Mouse (Mus musculus): ENCODE measurements around the gene Pip4k2b. TPM values are rescaled to one million over a fixed set of nuclear protein-coding genes. Genes with fewer than 3 reads are reported as not detected.
"Not testable (repeated sequence)": the region's sequence is repeated elsewhere in the genome, so short reads cannot be mapped to it uniquely, and the experiment has no call there.

Gene Pip4k2b
- polyA plus RNA-seq, 1 experiment, result 4.5 TPM

DNA sequence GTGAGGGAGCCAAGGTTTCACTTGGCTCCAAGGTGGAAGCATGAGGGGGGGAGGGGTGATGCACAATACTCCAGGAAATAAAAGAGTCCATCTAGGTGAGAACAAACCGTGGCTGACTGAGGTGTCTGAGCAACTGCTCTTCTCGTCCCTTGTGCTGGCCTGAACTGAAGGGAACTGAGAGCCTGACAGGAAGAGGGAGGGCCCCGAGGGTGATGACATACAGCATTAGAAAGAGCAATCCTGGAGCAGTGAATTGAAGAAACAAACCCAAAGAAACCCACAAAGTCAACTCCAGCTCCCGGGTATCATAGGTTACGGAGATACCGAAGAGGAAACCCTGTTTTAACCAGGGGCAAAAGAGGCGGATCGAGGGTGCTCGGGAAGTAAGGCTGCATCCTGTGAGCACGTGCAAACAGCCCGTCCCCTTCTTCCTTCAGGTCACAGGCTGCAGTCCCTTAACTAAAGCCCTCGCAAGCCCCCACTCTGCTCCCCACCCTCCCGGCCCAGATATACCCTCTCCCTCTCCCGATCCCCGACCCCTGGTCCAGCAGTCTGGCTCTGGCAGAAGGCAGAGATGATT, 26.1 kb downstream of the Pip4k2b start:
- 81% methylated on average over 15 of the region's 15 CpGs for WGBS
- no peak for DNase-seq (ENCODE audit: low read depth, low spot score)

DNA sequence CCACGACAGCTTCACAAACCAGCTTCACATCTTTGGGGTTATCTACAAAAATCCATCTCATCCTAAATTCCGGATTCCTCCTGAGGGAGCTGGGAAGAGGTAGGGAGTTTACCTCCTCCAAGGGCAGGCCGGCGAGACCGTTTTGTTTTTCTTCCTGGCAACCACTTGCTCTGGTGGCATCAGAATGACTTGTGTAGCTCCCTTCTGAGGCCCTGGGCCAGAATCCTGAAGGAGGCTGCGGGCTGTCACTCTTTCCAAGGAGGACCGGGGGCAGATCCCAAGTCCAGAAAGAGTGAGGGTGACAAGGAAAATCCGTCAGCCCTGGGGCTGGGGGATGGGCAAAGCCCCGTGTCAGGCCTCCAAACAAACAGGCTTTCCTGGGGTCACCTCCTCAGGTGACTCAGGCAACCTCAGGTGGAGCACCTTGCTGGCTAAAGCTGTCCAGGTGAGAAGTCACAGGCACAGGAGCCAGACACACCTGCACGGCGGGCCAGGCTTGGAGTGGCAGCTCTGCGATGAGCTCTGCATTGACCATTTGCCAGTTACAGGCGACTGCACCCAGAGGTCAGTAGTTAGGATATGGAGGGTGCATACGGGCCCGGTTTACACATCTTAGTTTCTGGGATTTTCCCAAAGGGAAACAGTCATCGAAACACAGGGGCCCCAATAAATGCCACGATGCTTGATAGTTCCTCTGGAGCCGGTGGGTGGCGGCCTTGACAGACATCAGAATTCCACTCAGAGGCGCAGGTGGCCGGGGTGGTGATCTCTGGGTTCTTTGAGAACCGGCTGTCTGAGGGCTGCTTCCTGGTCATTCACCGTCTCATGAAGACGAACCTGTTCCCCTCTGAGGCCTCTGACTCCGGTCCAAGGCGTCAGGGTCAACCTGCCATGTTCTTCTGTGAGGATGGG, 26.9 kb downstream of the Pip4k2b start:
- 84% methylated on average over 26 of the region's 26 CpGs for WGBS
- no peak for DNase-seq (ENCODE audit: low read depth, low spot score)

DNA sequence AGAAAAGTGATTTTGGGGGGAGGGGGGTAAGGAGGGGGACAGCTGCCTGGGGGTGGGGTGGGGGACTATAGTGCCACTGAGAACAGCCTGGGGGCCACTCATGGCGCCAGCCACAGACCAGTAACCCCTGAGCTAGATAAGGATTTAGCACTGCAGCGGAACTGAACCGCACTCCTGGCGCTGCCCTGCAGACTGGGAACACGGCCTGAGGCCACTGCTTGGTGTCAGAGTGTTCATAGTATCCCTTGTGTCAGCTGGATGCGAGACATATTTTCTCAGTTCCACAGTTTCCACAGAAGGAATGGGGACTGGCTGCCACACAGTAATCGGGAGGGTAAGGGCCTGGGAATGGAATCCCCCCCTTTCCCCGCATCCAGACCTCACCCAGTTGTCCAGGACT, 28.5 kb downstream of the Pip4k2b start:
- 94% methylated on average over 8 of the region's 8 CpGs for WGBS
- no peak for DNase-seq (ENCODE audit: low read depth, low spot score)

DNA sequence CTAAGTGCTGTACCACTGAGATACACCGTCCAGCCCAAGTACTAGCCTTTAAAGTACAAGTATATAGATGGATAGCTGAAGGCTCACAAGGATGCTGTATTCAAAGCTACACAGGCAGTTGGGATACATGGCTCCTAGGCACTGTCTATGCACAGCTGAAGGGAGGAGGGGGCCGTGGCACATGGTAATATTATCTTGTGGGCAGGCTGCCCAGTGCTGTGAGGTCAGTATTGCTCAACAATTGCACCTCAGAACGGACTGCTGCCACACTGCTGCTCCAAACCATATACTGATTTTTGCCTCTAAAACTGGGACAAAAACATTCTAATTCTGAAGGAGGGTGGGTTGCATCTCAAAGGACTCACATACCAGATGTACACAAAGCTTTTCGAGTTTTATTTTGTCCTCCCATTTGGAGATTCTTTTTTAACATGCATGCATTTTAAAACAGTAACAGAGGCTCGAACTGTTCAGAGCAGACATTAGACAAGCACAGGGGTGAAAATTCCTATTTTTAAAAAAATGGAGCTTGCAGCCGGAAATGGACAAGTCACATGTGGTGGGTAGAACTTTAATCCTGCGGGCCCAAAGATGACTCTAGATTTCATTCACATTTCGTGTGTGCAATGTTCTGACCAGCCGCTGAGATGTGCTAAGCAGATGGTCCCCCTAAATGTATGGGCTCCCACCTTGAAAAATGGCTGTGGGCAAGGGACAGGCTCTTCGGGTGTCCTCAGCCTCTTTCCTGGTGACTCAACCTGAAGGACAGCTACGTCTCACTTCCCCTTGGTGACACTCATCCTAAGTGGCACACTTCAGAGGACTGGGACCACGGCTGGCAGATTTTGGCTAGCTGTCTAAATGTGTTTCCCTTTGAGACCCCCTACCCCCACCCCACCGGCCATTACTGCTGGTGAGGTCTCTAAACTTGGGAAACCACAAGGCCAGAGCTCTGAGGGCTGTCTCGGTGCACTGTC, 29.4 kb downstream of the Pip4k2b start:
- WGBS, result 78% methylated on average over 14 of the region's 14 CpGs
- no peak for DNase-seq (ENCODE audit: low read depth, low spot score)

DNA sequence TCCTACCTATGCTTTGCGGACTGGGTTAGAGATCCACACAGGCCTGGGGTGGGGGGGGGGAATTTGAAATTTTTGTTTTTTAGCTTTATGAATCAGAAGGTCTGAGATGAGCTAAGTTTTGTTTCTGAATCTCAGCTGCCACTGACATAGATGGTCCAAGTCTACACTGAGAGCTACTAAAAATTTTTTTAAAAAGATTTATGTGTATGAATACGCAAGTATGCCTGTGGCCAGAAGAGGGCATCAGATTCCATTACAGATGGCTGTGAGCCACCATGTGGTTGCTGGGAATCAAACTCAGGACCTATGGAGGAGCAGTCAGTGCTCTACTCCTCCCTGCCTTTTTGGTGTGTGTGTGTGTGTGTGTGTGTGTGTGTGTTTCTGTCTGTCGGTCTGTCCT, 30.1 kb downstream of the Pip4k2b start:
- WGBS, result 94% methylated on average over 3 of the region's 3 CpGs
- DNase-seq (ENCODE audit: low read depth, low spot score), result no peak

DNA sequence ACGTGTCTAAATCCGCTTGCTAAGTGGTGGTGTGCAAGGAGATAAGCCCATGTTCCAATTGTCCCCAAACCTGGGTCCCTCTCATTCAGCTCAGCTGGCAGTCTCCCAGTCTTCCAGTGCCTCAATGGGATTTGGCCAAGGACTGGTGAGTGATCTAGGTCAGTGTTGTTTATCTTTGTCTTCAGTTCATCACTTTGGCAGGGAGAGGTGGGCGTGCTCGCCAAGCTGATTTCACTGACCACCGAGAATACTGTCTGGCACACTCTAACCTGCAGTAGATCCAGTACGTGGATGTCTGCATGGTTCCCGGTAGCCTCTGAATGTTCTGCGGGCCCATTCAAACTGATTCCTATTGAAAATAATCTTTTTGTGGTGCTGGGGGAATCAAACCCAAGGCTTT, 30.6 kb downstream of the Pip4k2b start:
- WGBS, result 75% methylated on average over 8 of the region's 8 CpGs
- no peak for DNase-seq (ENCODE audit: low read depth, low spot score)

DNA sequence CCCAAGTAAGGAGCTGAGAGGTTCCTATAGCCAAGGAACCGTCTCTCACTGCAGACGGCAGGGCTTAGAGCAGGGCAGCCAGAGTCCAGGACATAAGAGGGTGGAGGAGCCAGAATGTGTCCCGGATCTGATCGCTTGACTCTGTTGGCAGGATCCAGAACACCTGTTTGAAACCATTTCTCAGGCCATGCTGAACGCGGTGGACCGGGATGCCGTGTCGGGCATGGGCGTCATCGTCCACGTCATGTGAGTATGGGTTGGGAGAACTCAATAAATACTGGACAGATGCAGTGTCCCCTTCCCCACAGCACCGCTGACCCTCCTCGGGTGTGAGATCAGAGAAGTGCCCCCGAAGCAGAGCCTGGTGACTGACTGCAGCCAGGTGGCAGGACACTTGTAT, 32.2 kb downstream of the Pip4k2b start:
- 93% methylated on average over 15 of the region's 15 CpGs for WGBS
- no peak for DNase-seq (ENCODE audit: low read depth, low spot score)

DNA sequence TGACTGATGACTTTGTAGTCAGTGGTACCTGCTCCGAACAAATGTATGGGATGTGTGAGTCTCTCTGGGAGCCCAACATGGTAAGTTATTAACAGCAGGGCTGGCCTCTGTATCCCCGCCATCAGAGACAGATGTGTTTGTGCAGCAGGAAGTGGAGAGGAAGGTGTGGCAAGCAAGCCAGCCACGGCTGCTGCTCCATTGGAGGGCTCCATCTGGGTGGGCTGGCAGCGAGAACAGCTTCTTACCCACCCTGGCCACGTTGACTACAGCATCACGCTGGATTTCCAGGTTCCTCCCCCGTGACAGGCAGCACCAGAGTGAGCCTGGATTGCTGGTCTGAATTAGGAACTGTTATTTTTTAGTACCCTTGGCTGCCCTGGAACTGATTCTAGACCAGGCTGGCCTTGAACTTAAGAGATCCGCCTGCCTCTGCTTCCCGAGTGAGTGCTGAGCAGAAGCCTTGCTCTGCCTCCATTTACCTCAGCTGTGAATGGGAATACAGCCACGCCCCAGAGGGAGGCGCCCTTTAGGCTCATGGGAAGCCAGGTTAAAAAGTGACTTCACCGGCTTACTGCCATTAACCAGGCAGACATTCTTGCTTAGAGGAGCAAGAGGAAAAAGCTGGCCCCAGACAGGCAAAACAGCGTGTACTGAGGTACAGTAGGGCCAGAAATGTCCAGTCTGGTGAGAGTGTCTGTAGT, 33.2 kb downstream of the Pip4k2b start:
- WGBS, result 57% methylated on average over 13 of the region's 13 CpGs
- DNase-seq (ENCODE audit: low read depth, low spot score), result no peak

DNA sequence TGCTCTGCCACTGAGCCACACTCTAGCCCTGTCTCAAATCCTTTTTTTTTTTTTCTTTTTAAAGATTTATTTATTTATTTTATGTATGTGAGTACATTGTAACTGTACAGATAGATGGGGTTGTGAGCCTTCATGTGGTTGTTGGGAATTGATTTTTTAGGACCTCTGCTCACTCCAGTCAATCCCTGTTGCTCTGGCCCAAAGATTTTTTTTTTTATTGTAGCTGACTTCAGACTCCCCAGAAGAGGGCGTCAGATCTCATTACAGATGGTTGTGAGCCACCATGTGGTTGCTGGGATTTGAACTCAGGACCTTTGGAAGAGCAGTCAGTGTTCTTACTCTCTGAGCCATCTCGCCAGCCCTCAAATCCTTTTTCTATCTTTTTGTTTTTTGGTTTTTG, 34.4 kb downstream of the Pip4k2b start:
- 70% methylated on average over 2 of the region's 2 CpGs for WGBS
- DNase-seq (ENCODE audit: low read depth, low spot score), result not testable (repeated sequence)

DNA sequence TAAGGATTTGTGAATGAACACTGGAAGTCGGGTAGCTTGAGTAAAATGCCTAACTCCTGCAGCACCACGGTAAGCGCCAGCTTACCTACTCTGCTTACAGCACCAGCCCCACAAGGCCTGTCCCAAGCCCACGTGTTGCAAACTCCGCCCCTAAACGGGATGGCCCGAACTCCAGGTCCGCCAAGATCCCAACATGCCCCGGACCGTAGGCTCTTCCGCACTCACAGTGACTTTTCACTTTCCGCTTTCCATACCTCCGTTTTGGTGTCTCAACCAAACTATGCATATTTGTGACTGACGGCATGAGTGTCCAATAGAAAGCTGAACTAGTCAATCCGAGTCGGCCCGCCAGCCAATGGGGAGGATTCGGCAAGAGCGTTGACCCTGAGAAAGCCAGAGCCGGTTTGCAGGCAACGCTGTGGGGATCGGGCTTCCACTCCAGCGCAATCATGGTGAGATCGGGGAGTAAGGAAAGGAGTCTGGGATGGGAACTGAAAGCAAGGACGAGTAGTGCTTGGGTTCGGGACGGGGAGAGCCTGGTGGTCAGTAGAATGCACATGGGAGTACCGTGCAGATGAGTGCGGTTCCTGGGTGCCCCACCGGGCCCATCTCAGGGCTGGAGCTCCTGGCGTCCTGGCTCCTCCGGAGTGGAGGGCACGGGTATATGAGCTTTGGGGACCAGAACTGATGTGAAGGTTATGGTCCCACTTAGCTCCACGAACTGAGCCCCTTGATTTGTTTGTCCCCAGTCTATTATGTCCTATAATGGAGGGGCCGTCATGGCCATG, 41.3 kb downstream of the Pip4k2b start, which contains the start of gene Psmb3:
Gene Psmb3, plus strand, starts transcription at position 361 of the 788 bp plus-strand sequence.
- peak; percentile 100 for DNase-seq (ENCODE audit: low read depth, low spot score)
- WGBS, result under 1% methylated on average over 35 of the region's 35 CpGs

DNA sequence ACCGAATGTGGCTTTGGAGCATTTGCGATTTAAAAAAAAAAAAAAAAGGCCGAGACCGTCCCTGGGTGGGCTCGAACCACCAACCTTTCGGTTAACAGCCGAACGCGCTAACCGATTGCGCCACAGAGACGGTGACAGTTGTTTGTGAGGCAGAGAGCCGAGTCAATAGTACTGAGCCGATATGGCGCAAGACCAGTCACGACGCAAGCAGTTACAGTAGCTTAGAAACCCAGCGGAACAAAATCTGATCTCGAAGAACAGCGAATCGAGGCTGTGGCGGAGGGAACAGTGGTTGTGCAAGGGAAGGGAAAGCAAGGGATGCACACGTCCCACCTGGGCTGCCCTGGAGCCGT, 42.1 kb downstream of the Pip4k2b start:
- under 1% methylated on average over 24 of the region's 24 CpGs for WGBS
- DNase-seq (ENCODE audit: low read depth, low spot score), result no peak

DNA sequence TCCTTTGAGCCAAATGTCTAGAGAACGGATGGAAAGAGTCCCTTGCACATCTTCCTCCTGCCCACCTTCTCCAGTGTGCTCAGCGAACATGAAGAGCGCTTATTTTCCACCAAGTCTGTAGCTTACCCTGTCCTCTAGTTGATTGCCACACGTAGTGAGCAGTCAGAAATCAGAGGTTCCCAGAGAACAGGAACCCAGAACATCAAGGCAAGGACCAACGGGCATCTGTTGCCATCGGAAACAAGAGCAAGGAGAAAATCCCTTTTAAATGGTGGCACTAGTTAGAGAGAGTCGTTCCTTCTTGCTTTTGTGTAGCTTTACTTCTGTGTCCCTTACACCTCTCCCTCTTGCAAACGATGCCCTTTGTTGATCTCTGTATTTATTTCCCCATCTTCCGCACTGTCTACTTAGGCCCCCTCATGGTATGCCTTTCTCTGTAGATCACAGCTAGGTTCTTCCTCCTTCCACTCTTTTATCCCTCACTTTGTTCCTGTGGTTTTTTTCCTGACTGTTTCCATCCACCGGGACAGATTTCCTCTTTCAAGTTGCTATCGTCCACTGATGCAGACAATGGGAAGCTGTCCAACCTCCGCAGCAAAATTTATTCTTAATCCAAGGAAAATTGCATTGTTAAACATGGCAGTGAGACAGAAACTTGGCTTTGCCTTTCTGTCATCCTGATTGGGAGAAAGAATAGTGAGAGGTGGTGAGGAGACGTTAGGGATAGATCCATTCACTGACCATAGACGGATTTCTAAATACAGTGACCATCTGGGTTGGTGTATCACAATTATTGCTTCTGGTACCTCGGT, 42.7 kb downstream of the Pip4k2b start:
- 57% methylated on average over 15 of the region's 15 CpGs for WGBS
- DNase-seq (ENCODE audit: low read depth, low spot score), result no peak

DNA sequence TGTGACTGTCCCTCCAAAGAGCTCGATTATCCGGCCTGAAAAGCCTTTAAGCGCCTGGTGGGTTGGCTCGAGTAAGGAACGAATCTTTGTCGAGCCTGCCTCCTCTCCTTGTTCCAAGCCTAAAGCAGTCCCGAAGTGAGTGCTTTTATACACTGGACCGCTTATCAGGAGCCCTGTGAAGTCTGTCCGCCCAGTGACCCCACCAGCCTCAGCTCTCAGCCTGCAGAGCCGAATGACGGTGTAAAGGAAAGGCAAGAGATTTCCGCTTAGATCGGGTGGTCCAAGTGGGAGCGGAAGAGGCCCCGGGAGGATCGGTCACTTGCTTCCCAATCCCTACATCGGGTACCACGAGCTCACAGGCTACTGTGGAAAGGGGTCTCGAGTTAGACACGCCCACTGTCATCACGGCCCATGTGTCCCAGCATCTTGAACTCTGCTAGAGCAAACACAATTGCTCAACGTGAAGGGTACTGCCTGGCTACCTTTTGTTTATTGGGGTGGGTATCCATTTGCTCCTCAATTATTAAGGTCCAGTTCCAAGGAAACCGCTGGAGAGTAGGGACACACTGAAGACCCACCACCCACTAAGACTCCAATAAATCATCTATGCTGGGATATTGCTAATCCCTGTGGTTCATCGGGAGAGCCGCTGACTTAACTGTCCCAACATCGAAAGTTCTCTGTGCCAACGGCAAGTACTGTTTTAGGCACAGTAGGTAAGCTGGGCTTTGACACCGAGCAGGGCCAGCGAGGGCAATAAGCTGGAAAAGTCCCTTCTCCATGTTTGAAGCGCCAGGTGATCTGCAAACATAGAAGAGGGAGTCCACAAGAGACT, 43.5 kb downstream of the Pip4k2b start:
- 16% methylated on average over 30 of the region's 30 CpGs for WGBS
- no peak for DNase-seq (ENCODE audit: low read depth, low spot score)

DNA sequence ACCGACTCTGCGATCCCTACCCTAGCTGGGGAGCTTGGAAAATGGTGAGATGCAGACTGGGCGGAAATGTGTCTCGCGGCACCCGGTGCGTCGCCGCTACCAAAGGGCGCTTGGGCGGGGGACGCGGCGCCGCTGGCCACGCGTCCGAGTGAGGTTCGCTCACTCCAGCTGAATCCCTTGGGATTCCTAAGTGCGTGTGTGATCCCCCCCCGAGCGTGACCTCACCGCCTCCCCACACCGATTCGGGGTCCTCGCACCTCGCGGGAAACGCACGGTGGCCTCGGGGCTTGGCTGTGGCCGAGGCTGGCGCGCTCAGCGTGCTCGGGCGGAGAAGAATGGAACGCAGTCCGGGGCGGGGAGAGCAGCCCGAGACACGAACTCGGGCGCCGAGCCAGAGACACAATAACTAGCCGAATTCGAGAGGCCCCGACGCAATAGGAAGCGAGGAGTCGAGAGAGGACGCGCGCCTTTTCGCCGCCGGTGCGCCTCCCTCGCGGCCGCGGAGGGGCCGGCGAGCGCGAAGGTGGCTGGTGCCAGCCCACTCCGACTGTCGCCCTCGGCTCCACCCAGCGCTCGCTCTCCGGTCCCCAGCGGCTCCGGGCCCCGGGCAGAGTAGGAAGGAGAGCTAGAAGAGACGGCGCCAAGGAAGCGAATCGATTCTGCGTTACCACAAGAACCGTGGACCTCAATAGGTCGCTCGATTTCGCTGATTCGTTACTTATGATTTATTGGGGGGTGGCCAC, 44.3 kb downstream of the Pip4k2b start, which contains the start of gene Pcgf2:
Gene Pcgf2, minus strand, starts transcription at position 495 of the 743 bp plus-strand sequence.
- under 1% methylated on average over 85 of the region's 85 CpGs for WGBS
- no peak for DNase-seq (ENCODE audit: low read depth, low spot score)

DNA sequence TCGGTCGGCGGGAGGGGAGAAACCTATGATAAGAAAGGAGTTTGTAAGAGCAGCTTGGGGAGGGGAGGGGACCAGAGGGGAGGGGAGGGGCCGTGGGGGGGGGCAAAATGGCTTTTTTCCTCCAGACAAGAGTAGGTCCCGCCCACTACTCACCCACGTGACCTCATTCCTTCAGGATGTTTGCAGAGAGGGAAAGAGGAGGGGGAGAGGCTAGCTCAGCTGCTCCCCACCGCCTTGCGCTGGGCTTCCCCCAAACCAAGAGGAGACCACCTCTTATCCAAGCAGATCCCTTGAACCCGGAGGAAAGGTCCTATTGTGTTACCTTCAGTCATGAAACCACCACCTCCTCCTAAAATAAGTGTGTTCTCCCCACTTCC, 44.9 kb downstream of the Pip4k2b start:
- 0% methylated on average over 5 of the region's 9 CpGs for WGBS
- no peak for DNase-seq (ENCODE audit: low read depth, low spot score)

Measured in large intestine, adult 2 months (tissue).